Mouse (Mus musculus): ENCODE measurements around the gene Khdrbs1.

Khdrbs1 gene

GRCm38 (mm10) chr4:129672878-129673449 lies 69.1 kb downstream of the Khdrbs1 start:
- no peak for DNase-seq (ENCODE audit: low read depth, low spot score)

GRCm38 (mm10) chr4:129672083-129672877 lies 69.8 kb downstream of the Khdrbs1 start, which contains the start of gene Kpna6:
TSS of gene Kpna6 (minus strand) at chr4:129672767.
- DNase-seq (ENCODE audit: low read depth, low spot score) = peak; percentile 93

GRCm38 (mm10) chr4:129671491-129672082 lies 70.5 kb downstream of the Khdrbs1 start:
- peak; percentile 73 for DNase-seq (ENCODE audit: low read depth, low spot score)

- no peak for DNase-seq (ENCODE audit: low read depth, low spot score)
Measured at GRCm38 (mm10) chr4:129662255-129662813, 79.8 kb downstream of the Khdrbs1 start.

- DNase-seq (ENCODE audit: low read depth, low spot score) = no peak
Measured at GRCm38 (mm10) chr4:129661584-129661983, 80.5 kb downstream of the Khdrbs1 start.

- DNase-seq (ENCODE audit: low read depth, low spot score) = no peak
Measured at GRCm38 (mm10) chr4:129654770-129655169, 87.3 kb downstream of the Khdrbs1 start.
